Mouse (Mus musculus): ENCODE results near the gene Srl.

DNA sequence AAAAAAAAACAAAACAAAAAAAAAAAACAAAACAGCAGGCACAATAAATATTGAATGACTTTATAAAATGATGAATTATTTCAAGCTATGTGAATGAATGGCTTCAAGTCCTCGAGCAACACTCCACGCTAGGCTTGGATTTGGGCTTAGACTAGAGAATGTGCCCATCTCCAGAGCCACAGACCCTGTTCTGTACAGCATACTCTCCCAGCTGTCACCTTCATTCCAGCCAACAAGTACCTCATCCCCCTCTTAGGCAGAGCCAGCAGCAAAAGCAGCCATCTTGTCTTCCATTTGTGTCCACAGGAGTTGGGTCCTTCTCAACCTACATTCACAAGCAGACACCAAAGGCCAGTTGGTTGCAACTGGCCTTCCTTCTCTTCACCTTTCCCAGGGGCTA, 21.8 kb downstream of the Srl start:
- TF ChIP-seq CTCF (IDR thresholded peaks at IDR 0.05; ENCODE audit: borderline replicate concordance, insufficient read depth, low read depth, low read length) = no peak
- no peak for TF ChIP-seq POLR2A (IDR thresholded peaks at IDR 0.05; ENCODE audit: borderline replicate concordance, insufficient read depth, low read length)

All from cerebellum, adult 2 months (tissue).